Mouse (Mus musculus) forebrain, embryonic 11.5 days (tissue): Measurements from ENCODE around the gene Srcap. TPM values are rescaled to one million over a fixed set of nuclear protein-coding genes. Genes with fewer than 3 reads are reported as not detected.

Experiments
- ATAC-seq: fragments of 200-750 bp; cut with Nextera tagmentation; replicated peaks from 2 replicates; pipeline ENCODE4 v1.8.0; 2017; ENCODE audit warnings: moderate TSS enrichment; ENCODE audit not compliant: low FRiP score
- DNase-seq: peaks from one replicate; pipeline ENCODE4 v3.0.0-alpha.2; 2017; ENCODE audit warnings: low spot score
- H3K27ac ChIP-seq: fragments of 300-500 bp; sonication (generic); 2 replicates; pipeline ENCODE4 v1.5.1; 2014; ENCODE audit warnings: low read depth, low read length
- H3K27me3 ChIP-seq: fragments of 300-500 bp; sonication (generic); 2 replicates; pipeline ENCODE4 v1.6.1; 2014; ENCODE audit warnings: mild to moderate bottlenecking, low read length, mixed read lengths; ENCODE audit not compliant: control insufficient read depth, insufficient read depth
- H3K36me3 ChIP-seq: fragments of 300-500 bp; sonication (generic); 2 replicates; pipeline ENCODE4 v1.6.1; 2014; ENCODE audit warnings: mild to moderate bottlenecking, low read length, moderate library complexity, mixed read lengths; ENCODE audit not compliant: control insufficient read depth, insufficient read depth
- H3K4me1 ChIP-seq: fragments of 300-500 bp; sonication (generic); replicated peaks from 2 replicates; pipeline ENCODE4 v1.6.1; 2014; ENCODE audit warnings: low read length, mixed read lengths; ENCODE audit not compliant: control insufficient read depth, insufficient read depth
- H3K4me2 ChIP-seq: fragments of 300-500 bp; sonication (generic); 2 replicates; pipeline ENCODE4 v1.6.1; 2014; ENCODE audit warnings: low read depth, mild to moderate bottlenecking, low read length, moderate library complexity, mixed read lengths; ENCODE audit not compliant: severe bottlenecking
- H3K4me3 ChIP-seq: fragments of 300-500 bp; sonication (generic); 2 replicates; pipeline ENCODE4 v1.5.1; 2014; ENCODE audit warnings: low read depth, low read length
- H3K9ac ChIP-seq: fragments of 300-500 bp; sonication (generic); 2 replicates; pipeline ENCODE4 v1.6.1; 2014; ENCODE audit warnings: low read length
- H3K9me3 ChIP-seq: fragments of 300-500 bp; sonication (generic); 2 replicates; pipeline ENCODE4 v1.6.1; 2016; ENCODE audit warnings: low read length, mixed read lengths; ENCODE audit not compliant: control insufficient read depth
- WGBS: fragments of 180-500 bp; shearing (Covaris S2); extraction: QIAGEN DNeasy Blood & Tissue Kit; methylation state at CpG from one replicate; pipeline ENCODE4 v1.1.7; 2014; 5-methylcytosine and 5-hydroxymethylcytosine counted together
- polyA plus RNA-seq: library from polyadenylated mRNA; unstranded; fragments of >200 nt; fragmentation: Nextera tagmentation; extraction: Ambion mirVana; gene quantifications from 2 replicates; pipeline ENCODE4 v1.2.1, GENCODE M21; 2014

Gene Srcap
- polyA plus RNA-seq, 1 experiment from 2014 or later: 91.6 TPM

- no peaks in the 10 kb centered on the region for H3K9me3 ChIP-seq
- no peak overlapping the region for H3K9ac ChIP-seq
- peaks cover 10% of the 10 kb centered on the region; the same call in 1 of the 2 replicates for H3K36me3 ChIP-seq
- WGBS: 87% methylated on average over 5 of the region's 5 CpGs
- ATAC-seq: no peak
- DNase-seq: no peak
- H3K4me1 ChIP-seq: peaks cover 11% of the 10 kb centered on the region
- no peak overlapping the region for H3K27ac ChIP-seq
- H3K4me2 ChIP-seq: no peak overlapping the region
- H3K4me3 ChIP-seq: no peak overlapping the region
- H3K27me3 ChIP-seq: no peaks in the 10 kb centered on the region
Measured at GRCm38 (mm10) chr7:127473705-127474104, 38.1 kb upstream of the Srcap start.

GRCm38 (mm10) chr7:127474378-127475070 is 37.3 kb upstream of the Srcap start:
- Histone ChIP-seq H3K27ac (no peak overlapping the region), H3K9ac (no peak overlapping the region), H3K36me3 (peaks cover 10% of the 10 kb centered on the region; the same call in 1 of the 2 replicates), H3K4me2 (no peak overlapping the region), H3K4me1 (peaks cover 11% of the 10 kb centered on the region), H3K9me3 (no peaks in the 10 kb centered on the region), H3K27me3 (no peaks in the 10 kb centered on the region), H3K4me3 (no peak overlapping the region)
- ATAC-seq (no peak), DNase-seq (no peak)
- WGBS: 83% methylated on average over 6 of the region's 6 CpGs

- no peak overlapping the region for H3K27ac ChIP-seq
- H3K9ac ChIP-seq: no peak overlapping the region
Measured at GRCm38 (mm10) chr7:127475186-127475740, 36.5 kb upstream of the Srcap start.

GRCm38 (mm10) chr7:127476336-127476735 is 35.4 kb upstream of the Srcap start:
- Histone ChIP-seq H3K4me2 (no peak overlapping the region), H3K4me3 (no peak overlapping the region), H3K4me1 (peaks cover 19% of the 10 kb centered on the region), H3K9me3 (no peaks in the 10 kb centered on the region), H3K36me3 (peaks cover 10% of the 10 kb centered on the region; the same call in 1 of the 2 replicates), H3K9ac (no peak overlapping the region), H3K27me3 (no peaks in the 10 kb centered on the region), H3K27ac (no peak overlapping the region)
- DNase-seq (no peak), ATAC-seq (no peak)
- WGBS: 96% methylated on average over 11 of the region's 11 CpGs

More at GRCm38 (mm10) chr7:127475186-127475740, 36.5 kb upstream of the Srcap start:
- no peak overlapping the region for H3K4me3 ChIP-seq
- 94% methylated on average over 11 of the region's 11 CpGs for WGBS
- H3K27me3 ChIP-seq: no peaks in the 10 kb centered on the region
- H3K36me3 ChIP-seq: peaks cover 10% of the 10 kb centered on the region; the same call in 1 of the 2 replicates
- H3K4me1 ChIP-seq: peaks cover 17% of the 10 kb centered on the region
- DNase-seq: no peak
- no peak overlapping the region for H3K4me2 ChIP-seq
- no peaks in the 10 kb centered on the region for H3K9me3 ChIP-seq
- no peak for ATAC-seq

GRCm38 (mm10) chr7:127476855-127477254 is 34.9 kb upstream of the Srcap start:
- Histone ChIP-seq H3K4me3 (peak overlapping the region; percentile 72; the same call in 1 of the 2 replicates), H3K36me3 (peaks cover 10% of the 10 kb centered on the region; the same call in 1 of the 2 replicates), H3K4me2 (peak overlapping the region; percentile 89), H3K27me3 (no peaks in the 10 kb centered on the region), H3K4me1 (peaks cover 19% of the 10 kb centered on the region), H3K27ac (no peak overlapping the region), H3K9ac (no peak overlapping the region), H3K9me3 (no peaks in the 10 kb centered on the region)
- no peak for DNase-seq
- WGBS: 86% methylated on average over 4 of the region's 4 CpGs
- ATAC-seq: no peak

GRCm38 (mm10) chr7:127477687-127478634 is 33.8 kb upstream of the Srcap start:
- H3K27me3 ChIP-seq: no peaks in the 10 kb centered on the region
- peak overlapping the region; percentile 89 for H3K4me2 ChIP-seq
- H3K27ac ChIP-seq: peak overlapping the region; percentile 89
- H3K4me1 ChIP-seq: peaks cover 14% of the 10 kb centered on the region
- no peaks in the 10 kb centered on the region for H3K9me3 ChIP-seq
- H3K4me3 ChIP-seq: peak overlapping the region; percentile 72
- peaks cover 14% of the 10 kb centered on the region; the same call in 1 of the 2 replicates for H3K36me3 ChIP-seq
- under 1% methylated on average over 50 of the region's 50 CpGs for WGBS
- DNase-seq (peak; percentile 98), ATAC-seq (peak; percentile 93)
- peak overlapping the region; percentile 77 for H3K9ac ChIP-seq

- Histone ChIP-seq H3K4me3 (peak within 1 kb of the TSS; percentile 72), H3K36me3 (peaks cover 19% of the 10 kb centered on the region; the same call in 1 of the 2 replicates), H3K27me3 (no peaks in the 10 kb centered on the region), H3K9ac (peak within 1 kb of the TSS; percentile 77), H3K4me2 (peak within 1 kb of the TSS; percentile 89), H3K27ac (peak within 1 kb of the TSS; percentile 89), H3K4me1 (peaks cover 14% of the 10 kb centered on the region), H3K9me3 (no peaks in the 10 kb centered on the region)
- ATAC-seq (peak; percentile 80), DNase-seq (peak; percentile 92)
- WGBS: under 1% methylated on average over 62 of the region's 62 CpGs
Measured at GRCm38 (mm10) chr7:127478635-127479317, 33.0 kb upstream of the Srcap start, which contains the start of gene Fbrs. TSS of gene Fbrs (plus strand) at chr7:127479199.
